18 mouse cellular contexts compared by ENCODE assay signal in the genomic region with DNA sequence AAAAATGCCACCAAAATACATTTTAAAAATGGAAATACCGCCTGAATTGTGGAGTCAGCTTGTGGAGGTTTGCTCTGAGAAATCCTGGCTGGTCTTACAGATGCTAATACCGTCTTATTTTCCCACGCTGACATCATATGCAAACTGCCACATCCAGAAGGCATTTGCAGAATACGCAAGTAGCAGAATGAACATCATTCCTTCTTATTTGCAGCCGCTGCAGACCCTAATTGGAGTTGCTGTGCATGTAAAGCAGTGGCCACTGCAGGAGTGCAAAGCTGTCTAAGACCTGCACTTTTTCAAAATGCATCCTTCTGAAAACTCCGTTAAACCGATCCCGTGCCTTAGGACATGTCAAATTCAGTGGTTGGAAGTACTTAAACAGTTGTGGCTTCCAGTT. TPM values are rescaled to one million over a fixed set of nuclear protein-coding genes. Genes with fewer than 3 reads are reported as not detected.
A peak's percentile ranks its signal among the peaks of the same experiment; 100 is the strongest.
DNase-seq lines count a peak whose midpoint lies in the region; ATAC-seq lines count a peak whose summit lies in the region.
"Had no signal": no experiment of that assay in that cellular context is flagged by ENCODE, and none has a peak within 500 bp of the region (broad histone marks: within the 10 kb centered on the region; RNA-seq: fewer than 3 reads in every experiment).

No protein-coding gene starts in this region.

- H3K9me3 ChIP-seq in forebrain, embryonic 11.5 days (ENCODE audit: control insufficient read depth, low read length): no peaks in the 10 kb centered on the region
- H3K9me3 ChIP-seq in forebrain, embryonic 10.5 days: no peaks in the 10 kb centered on the region
- H3K9me3 ChIP-seq in forebrain, embryonic 14.5 days (replicated peaks; ENCODE audit: control insufficient read depth, low read length): no peaks in the 10 kb centered on the region
- H3K9me3 ChIP-seq in hindbrain, embryonic 16.5 days (ENCODE audit: control insufficient read depth, low read length): no peaks in the 10 kb centered on the region
- no peaks in the 10 kb centered on the region for H3K9me3 ChIP-seq in neural tube, embryonic 12.5 days
- H3K9me3 ChIP-seq: embryonic facial prominence, embryonic 10.5 days; liver, embryonic 12.5 days had no signal

- H3K27me3 ChIP-seq in forebrain, embryonic 11.5 days (ENCODE audit: control insufficient read depth, insufficient read depth, low read length): no peaks in the 10 kb centered on the region
- no peaks in the 10 kb centered on the region for H3K27me3 ChIP-seq in forebrain, embryonic 10.5 days (ENCODE audit: poor library complexity, severe bottlenecking)
- H3K27me3 ChIP-seq in forebrain, embryonic 14.5 days (replicated peaks; ENCODE audit: control insufficient read depth, insufficient read depth, low read length): no peaks in the 10 kb centered on the region
- no peaks in the 10 kb centered on the region for H3K27me3 ChIP-seq in hindbrain, embryonic 16.5 days (replicated peaks; ENCODE audit: control insufficient read depth, insufficient read depth, low read length)
- no peaks in the 10 kb centered on the region for H3K27me3 ChIP-seq in neural tube, embryonic 12.5 days (replicated peaks)
- H3K27me3 ChIP-seq: liver, embryonic 12.5 days had no signal

- DNase-seq in forebrain, embryonic 11.5 days (ENCODE audit: low spot score): no peak
- no peak for DNase-seq in forebrain, embryonic 10.5 days (ENCODE audit: extremely low spot score, low spot score)
- DNase-seq in forebrain, embryonic 14.5 days (ENCODE audit: low spot score): peak; percentile 69
- no peak for DNase-seq in adrenal gland, postnatal 36 days
- DNase-seq in adrenal gland, adult 2 months: no peak
- DNase-seq in adrenal gland, postnatal 4 days (ENCODE audit: low spot score in 2 of 2): no peak
- DNase-seq: cerebellum, adult 11 months; cerebellum, postnatal 25 days; gastrocnemius, postnatal 36 days; thymus, postnatal 36 days had no signal

- no peak overlapping the region for H3K4me3 ChIP-seq in forebrain, embryonic 11.5 days (ENCODE audit: low read depth, low read length)
- no peak overlapping the region for H3K4me3 ChIP-seq in forebrain, embryonic 10.5 days
- no peak overlapping the region for H3K4me3 ChIP-seq in forebrain, embryonic 14.5 days (ENCODE audit: low read depth, low read length)
- no peak overlapping the region for H3K4me3 ChIP-seq in hindbrain, embryonic 16.5 days (ENCODE audit: low read length)
- no peak overlapping the region for H3K4me3 ChIP-seq in neural tube, embryonic 12.5 days
- H3K4me3 ChIP-seq: embryonic facial prominence, embryonic 10.5 days; layer of hippocampus, adult 2 months; liver, embryonic 12.5 days had no signal

- no peak overlapping the region for H3K4me2 ChIP-seq in forebrain, embryonic 11.5 days (ENCODE audit: low read depth, low read length, severe bottlenecking)
- H3K4me2 ChIP-seq in forebrain, embryonic 14.5 days (ENCODE audit: low read length): peak overlapping the region; percentile 29
- H3K4me2 ChIP-seq in hindbrain, embryonic 16.5 days (ENCODE audit: low read length): peak overlapping the region; percentile 25; the same call in 1 of the 2 replicates
- peak overlapping the region; percentile 45 for H3K4me2 ChIP-seq in neural tube, embryonic 12.5 days (replicated peaks)
- H3K4me2 ChIP-seq: liver, embryonic 12.5 days had no signal

- peak; percentile 74 for ATAC-seq in forebrain, embryonic 11.5 days (replicated peaks; ENCODE audit: low FRiP score)
- ATAC-seq in forebrain, embryonic 14.5 days: peak; percentile 72
- ATAC-seq in hindbrain, embryonic 16.5 days: no peak
- ATAC-seq in neural tube, embryonic 12.5 days (ENCODE audit: low FRiP score, low read depth): peak; percentile 54
- ATAC-seq: inflammation-experienced regulatory T-cells, adult 6 months; liver, embryonic 12.5 days had no signal

- H3K9ac ChIP-seq in forebrain, embryonic 11.5 days (ENCODE audit: low read length): no peak overlapping the region
- H3K9ac ChIP-seq in forebrain, embryonic 14.5 days (ENCODE audit: low read length): no peak overlapping the region
- H3K9ac ChIP-seq in hindbrain, embryonic 16.5 days (ENCODE audit: low read depth, low read length): no peak overlapping the region
- no peak overlapping the region for H3K9ac ChIP-seq in neural tube, embryonic 12.5 days
- H3K9ac ChIP-seq: liver, embryonic 12.5 days had no signal

- 72% methylated on average over 8 of the region's 8 CpGs for WGBS in forebrain, embryonic 11.5 days
- WGBS in forebrain, embryonic 10.5 days: 91% methylated on average over 8 of the region's 8 CpGs
- WGBS in forebrain, embryonic 14.5 days: 49% methylated on average over 8 of the region's 8 CpGs
- 59% methylated on average over 8 of the region's 8 CpGs for WGBS in hindbrain, embryonic 16.5 days
- 28% methylated on average over 8 of the region's 8 CpGs for WGBS in neural tube, embryonic 12.5 days

- no peaks in the 10 kb centered on the region for H3K36me3 ChIP-seq in forebrain, embryonic 11.5 days (ENCODE audit: control insufficient read depth, insufficient read depth, low read length)
- no peaks in the 10 kb centered on the region for H3K36me3 ChIP-seq in forebrain, embryonic 10.5 days (replicated peaks)
- H3K36me3 ChIP-seq in forebrain, embryonic 14.5 days (ENCODE audit: control insufficient read depth, insufficient read depth, low read length): no peaks in the 10 kb centered on the region
- no peaks in the 10 kb centered on the region for H3K36me3 ChIP-seq in hindbrain, embryonic 16.5 days (ENCODE audit: control insufficient read depth, insufficient read depth, low read length)
- H3K36me3 ChIP-seq in neural tube, embryonic 12.5 days: no peaks in the 10 kb centered on the region
- H3K36me3 ChIP-seq: embryonic facial prominence, embryonic 10.5 days; liver, embryonic 12.5 days had no signal

- H3K27ac ChIP-seq in forebrain, embryonic 11.5 days (ENCODE audit: low read depth, low read length): peak overlapping the region; percentile 37; the same call in 1 of the 2 replicates
- no peak overlapping the region for H3K27ac ChIP-seq in forebrain, embryonic 10.5 days
- H3K27ac ChIP-seq in forebrain, embryonic 14.5 days (ENCODE audit: low read depth, low read length): no peak overlapping the region
- no peak overlapping the region; the same call in 1 of the 2 replicates for H3K27ac ChIP-seq in hindbrain, embryonic 16.5 days (ENCODE audit: low read depth, low read length)
- no peak overlapping the region for H3K27ac ChIP-seq in neural tube, embryonic 12.5 days
- H3K27ac ChIP-seq: embryonic facial prominence, embryonic 10.5 days; layer of hippocampus, adult 2 months; liver, embryonic 12.5 days had no signal

- H3K4me1 ChIP-seq in forebrain, embryonic 11.5 days (replicated peaks; ENCODE audit: control insufficient read depth, insufficient read depth, low read length): peaks cover 2% of the 10 kb centered on the region; the same call in 1 of the 2 replicates
- H3K4me1 ChIP-seq in forebrain, embryonic 10.5 days: peaks cover 7% of the 10 kb centered on the region
- H3K4me1 ChIP-seq in forebrain, embryonic 14.5 days (ENCODE audit: control insufficient read depth, insufficient read depth, low read length): peaks cover 8% of the 10 kb centered on the region; the same call in 1 of the 2 replicates
- peaks cover 2% of the 10 kb centered on the region; the same call in 1 of the 2 replicates for H3K4me1 ChIP-seq in hindbrain, embryonic 16.5 days (ENCODE audit: control insufficient read depth, insufficient read depth, low read depth, low read length)
- H3K4me1 ChIP-seq in neural tube, embryonic 12.5 days: peaks cover 17% of the 10 kb centered on the region; the same call in 1 of the 2 replicates
- H3K4me1 ChIP-seq: liver, embryonic 12.5 days had no signal

RNA-seq across cellular contexts. Expression of a gene that starts 52.8 kb away (rescaled TPM):
- 4.2 and 4.4 TPM in 2 replicates for polyA plus RNA-seq in forebrain, embryonic 11.5 days (2014; fragmentation: Nextera tagmentation; extraction: Ambion mirVana)
- 1.7 and 1.9 TPM in 2 replicates for polyA plus RNA-seq in forebrain, embryonic 10.5 days (2016; fragmentation: Nextera tagmentation; extraction: Ambion mirVana)
- polyA plus RNA-seq in forebrain, embryonic 14.5 days (2014; fragmentation: Nextera tagmentation; extraction: Ambion mirVana): 6.3 and 11.6 TPM in 2 replicates
- polyA plus RNA-seq in hindbrain, embryonic 16.5 days (2015; fragmentation: Nextera tagmentation; extraction: Ambion mirVana): 13.1 and 14.9 TPM in 2 replicates
- polyA plus RNA-seq in neural tube, embryonic 12.5 days (2016; fragmentation: Nextera tagmentation; extraction: Ambion mirVana): 2.8 and 2.9 TPM in 2 replicates
- under 1 TPM; 0.23 to 0.26 TPM for total RNA-seq in adrenal gland, postnatal 36 days (2021)
- total RNA-seq in adrenal gland, adult 2 months (2021): under 1 TPM; 0.41 to 0.49 TPM
- polyA plus RNA-seq in adrenal gland, adult 2 months (2012; rRNA removed): 0.02 and 0.04 TPM in 2 replicates
- total RNA-seq in adrenal gland, postnatal 4 days (2021): 1 to 10 TPM in 1 of 2 experiments, under 1 TPM in 1; 0.96 to 1.1 TPM
- total RNA-seq: megakaryocyte, adult 5-6 weeks; MEL had no signal
